15 mouse cellular contexts compared by ENCODE assay signal in genomic region chr3:145991976-145992730, GRCm38 (mm10). TPM values are rescaled to one million over a fixed set of nuclear protein-coding genes. Genes with fewer than 3 reads are reported as not detected.
DNase-seq lines count a peak whose midpoint lies in the region; ATAC-seq and TF ChIP-seq lines count a peak whose summit lies in the region.
"Had no signal": no experiment of that assay in that cellular context is flagged by ENCODE, and none has a peak within 500 bp of the region (broad histone marks: within the 10 kb centered on the region; RNA-seq: fewer than 3 reads in every experiment).

No protein-coding gene starts in this region.

- H3K9ac ChIP-seq in MEL (ENCODE audit: control insufficient read depth, low read depth, low read length, poor library complexity, severe bottlenecking) = no peak overlapping the region
- no peak overlapping the region for H3K9ac ChIP-seq in kidney, embryonic 16.5 days (replicated peaks; ENCODE audit: low read length)
- H3K9ac ChIP-seq in hindbrain, embryonic 12.5 days = no peak overlapping the region
- H3K9ac ChIP-seq in forebrain, embryonic 12.5 days = no peak overlapping the region
- H3K9ac ChIP-seq: intestine, embryonic 15.5 days; liver, embryonic 15.5 days had no signal

- H3K27ac ChIP-seq in MEL (ENCODE audit: control insufficient read depth, low read depth, low read length) = no peak overlapping the region
- H3K27ac ChIP-seq in kidney, embryonic 16.5 days (ENCODE audit: low read length) = no peak overlapping the region
- no peak overlapping the region for H3K27ac ChIP-seq in hindbrain, embryonic 12.5 days
- H3K27ac ChIP-seq in forebrain, embryonic 12.5 days = no peak overlapping the region
- H3K27ac ChIP-seq: intestine, embryonic 15.5 days; liver, embryonic 15.5 days had no signal

- peaks cover 8 to 14% of the 10 kb centered on the region in 2 experiments; a peak in 3 of 4 replicates for H3K4me1 ChIP-seq in MEL (ENCODE audit: control insufficient read depth in 1 of 2, insufficient read depth in 2 of 2, low read length in 2 of 2)
- peaks cover 34% of the 10 kb centered on the region for H3K4me1 ChIP-seq in kidney, embryonic 16.5 days (ENCODE audit: insufficient read depth, low read length)
- peaks cover 13% of the 10 kb centered on the region for H3K4me1 ChIP-seq in hindbrain, embryonic 12.5 days
- peaks cover 24% of the 10 kb centered on the region for H3K4me1 ChIP-seq in forebrain, embryonic 12.5 days

- TF ChIP-seq POLR2A in MEL (IDR thresholded peaks at IDR 0.05; ENCODE audit: control insufficient read depth in 1 of 2, insufficient read depth in 1 of 2, low read depth in 1 of 2, low read length in 2 of 2, poor library complexity in 1 of 2) = no peak

- no peak overlapping the region for H3K4me3 ChIP-seq in MEL (ENCODE audit: control insufficient read depth in 1 of 2, insufficient read depth in 1 of 2, low read depth in 2 of 2, low read length in 2 of 2)
- no peak overlapping the region for H3K4me3 ChIP-seq in kidney, embryonic 16.5 days (ENCODE audit: low read length)
- H3K4me3 ChIP-seq in hindbrain, embryonic 12.5 days = no peak overlapping the region
- H3K4me3 ChIP-seq in forebrain, embryonic 12.5 days (replicated peaks) = no peak overlapping the region
- H3K4me3 ChIP-seq: erythroblast, embryonic 14.5 days; liver, embryonic 15.5 days had no signal

- 0 out of 2 replicates have a peak overlapping the region, but pooled peaks have one; percentile 10 for H3K4me2 ChIP-seq in kidney, embryonic 16.5 days (replicated peaks; ENCODE audit: low read depth, low read length)
- H3K4me2 ChIP-seq in hindbrain, embryonic 12.5 days (replicated peaks) = no peak overlapping the region
- no peak overlapping the region for H3K4me2 ChIP-seq in forebrain, embryonic 12.5 days
- H3K4me2 ChIP-seq: liver, embryonic 15.5 days had no signal

- peaks cover 55% of the 10 kb centered on the region for H3K79me2 ChIP-seq in MEL (ENCODE audit: control insufficient read depth, insufficient read depth, low read length, poor library complexity)

- H3K27me3 ChIP-seq in MEL (ENCODE audit: control insufficient read depth in 1 of 2, insufficient read depth in 2 of 2, low read length in 2 of 2) = no peaks in the 10 kb centered on the region
- no peaks in the 10 kb centered on the region for H3K27me3 ChIP-seq in kidney, embryonic 16.5 days (ENCODE audit: insufficient read depth, low read length)
- peaks cover 14% of the 10 kb centered on the region for H3K27me3 ChIP-seq in hindbrain, embryonic 12.5 days
- peaks cover 9% of the 10 kb centered on the region for H3K27me3 ChIP-seq in forebrain, embryonic 12.5 days
- H3K27me3 ChIP-seq: intestine, embryonic 15.5 days; Patski had no signal

- WGBS in kidney, embryonic 16.5 days = 79% methylated on average over 10 of the region's 10 CpGs
- WGBS in hindbrain, embryonic 12.5 days = 89% methylated on average over 10 of the region's 10 CpGs
- WGBS in forebrain, embryonic 12.5 days = 87% methylated on average over 10 of the region's 10 CpGs

- no peak for TF ChIP-seq CTCF in MEL (IDR thresholded peaks at IDR 0.05 in 2 of 3, conservative IDR thresholded peaks at IDR 0.05 in 1 of 3; ENCODE audit: control insufficient read depth in 1 of 3, insufficient read depth in 1 of 3, low read depth in 2 of 3, low read length in 3 of 3, poor library complexity in 1 of 3, severe bottlenecking in 1 of 3)

- DNase-seq in heart, adult 11 months = peak; percentile 88
- DNase-seq in heart, postnatal 14 days = no peak
- DNase-seq in kidney, adult 11 months = peak; percentile 51
- DNase-seq in kidney, postnatal 4 days = no peak
- DNase-seq in MEL (ENCODE audit: low read depth, low spot score) = peak; percentile 15
- DNase-seq: midbrain, embryonic 14.5 days; thymus, postnatal 25 days had no signal

- peaks cover 1 to 17% of the 10 kb centered on the region in 2 experiments; a peak in 3 of 4 replicates for H3K36me3 ChIP-seq in MEL (ENCODE audit: control insufficient read depth in 1 of 2, insufficient read depth in 2 of 2, low read length in 2 of 2)
- H3K36me3 ChIP-seq in kidney, embryonic 16.5 days (ENCODE audit: insufficient read depth, low read length) = no peaks in the 10 kb centered on the region; the same call in 1 of the 2 replicates
- H3K36me3 ChIP-seq in hindbrain, embryonic 12.5 days = no peaks in the 10 kb centered on the region
- H3K36me3 ChIP-seq in forebrain, embryonic 12.5 days (replicated peaks) = no peaks in the 10 kb centered on the region
- H3K36me3 ChIP-seq: intestine, embryonic 15.5 days; liver, embryonic 15.5 days had no signal

- TF ChIP-seq EP300 in MEL (IDR thresholded peaks at IDR 0.05; ENCODE audit: low read depth in 1 of 2, low read length in 2 of 2) = no peak

- TF ChIP-seq RAD21 in MEL (IDR thresholded peaks at IDR 0.05; ENCODE audit: low read depth, low read length) = no peak

- no peaks in the 10 kb centered on the region for H3K9me3 ChIP-seq in MEL (replicated peaks; ENCODE audit: insufficient read depth, low read length)
- no peaks in the 10 kb centered on the region for H3K9me3 ChIP-seq in kidney, embryonic 16.5 days (ENCODE audit: low read length)
- H3K9me3 ChIP-seq in hindbrain, embryonic 12.5 days (replicated peaks) = no peaks in the 10 kb centered on the region
- no peaks in the 10 kb centered on the region for H3K9me3 ChIP-seq in forebrain, embryonic 12.5 days
- H3K9me3 ChIP-seq: intestine, embryonic 15.5 days; liver, embryonic 15.5 days had no signal

- ATAC-seq in kidney, embryonic 16.5 days (ENCODE audit: low FRiP score, low TSS enrichment) = no peak
- ATAC-seq in hindbrain, embryonic 12.5 days (ENCODE audit: low FRiP score) = no peak
- ATAC-seq in forebrain, embryonic 12.5 days (ENCODE audit: low FRiP score) = no peak
- ATAC-seq: forebrain, embryonic 16.5 days; intestine, embryonic 15.5 days; Patski had no signal

- intact Hi-C loops in heart, postnatal 14 days (cut with DNase I) = no loop called here

TF ChIP-seq in MEL, 35 proteins besides CTCF, POLR2A, EP300 and RAD21:
- TF ChIP-seq UBTF (IDR thresholded peaks at IDR 0.05; ENCODE audit: borderline replicate concordance, insufficient read depth, low read depth, low read length) (no peak), SIN3A (IDR thresholded peaks at IDR 0.05; ENCODE audit: low read length) (0 out of 2 replicates have a peak, but pooled peaks have one; percentile 16)

RNA-seq across cellular contexts. Expression of gene Syde2, which starts 4.5 kb away (rescaled TPM):
- 10 to 100 TPM; 21.5 to 25.4 TPM for total RNA-seq in heart, postnatal 14 days (2021)
- total RNA-seq in MEL (2012; rRNA removed) = 24.1 and 25.4 TPM in 2 replicates
- 10 to 100 TPM in 1 of 2 experiments, not detected in 1; 12.4 TPM for polyA plus RNA-seq in MEL (2012; ENCODE audit: insufficient read depth in 1 of 2, insufficient read length in 2 of 2, low read depth in 1 of 2, low replicate concordance in 2 of 2, missing spikeins in 1 of 2)
- 1.4 and 1.7 TPM in 2 replicates for polyA plus RNA-seq in kidney, embryonic 16.5 days (2015; fragmentation: Nextera tagmentation; extraction: Ambion mirVana)
- 1.4 and 2.0 TPM in 2 replicates for polyA plus RNA-seq in hindbrain, embryonic 12.5 days (2016; fragmentation: Nextera tagmentation; extraction: Ambion mirVana)
- 0.97 and 1.5 TPM in 2 replicates for polyA plus RNA-seq in forebrain, embryonic 12.5 days (2016; fragmentation: Nextera tagmentation; extraction: Ambion mirVana)
- polyA plus RNA-seq: erythroblast, embryonic 14.5 days had no signal

RNA-seq across cellular contexts. Expression of gene 2410004B18Rik, which starts 54.3 kb away (rescaled TPM):
- total RNA-seq in heart, postnatal 14 days (2021) = 10 to 100 TPM; 16.7 to 22.9 TPM
- total RNA-seq in MEL (2012; rRNA removed) = 32.1 and 32.3 TPM in 2 replicates
- 10 to 100 TPM in 1 of 2 experiments, not detected in 1; 42.3 TPM for polyA plus RNA-seq in MEL (2012; ENCODE audit: insufficient read depth in 1 of 2, insufficient read length in 2 of 2, low read depth in 1 of 2, low replicate concordance in 2 of 2, missing spikeins in 1 of 2)
- polyA plus RNA-seq in kidney, embryonic 16.5 days (2015; fragmentation: Nextera tagmentation; extraction: Ambion mirVana) = 46.0 and 51.9 TPM in 2 replicates
- polyA plus RNA-seq in hindbrain, embryonic 12.5 days (2016; fragmentation: Nextera tagmentation; extraction: Ambion mirVana) = 61.4 and 64.3 TPM in 2 replicates
- polyA plus RNA-seq in forebrain, embryonic 12.5 days (2016; fragmentation: Nextera tagmentation; extraction: Ambion mirVana) = 63.0 and 64.4 TPM in 2 replicates

Comparison
In these comparisons a context has a peak if more than half of its experiments do, and no peak if none do; other contexts are left out.
1. DNase-seq: peak in heart, adult 11 months (single experiment), kidney, adult 11 months (single experiment) and MEL (single experiment); none in heart, postnatal 14 days (0 of 2) and kidney, postnatal 4 days (0 of 2).